9 mouse cellular contexts compared by ENCODE assay signal in the genomic region with DNA sequence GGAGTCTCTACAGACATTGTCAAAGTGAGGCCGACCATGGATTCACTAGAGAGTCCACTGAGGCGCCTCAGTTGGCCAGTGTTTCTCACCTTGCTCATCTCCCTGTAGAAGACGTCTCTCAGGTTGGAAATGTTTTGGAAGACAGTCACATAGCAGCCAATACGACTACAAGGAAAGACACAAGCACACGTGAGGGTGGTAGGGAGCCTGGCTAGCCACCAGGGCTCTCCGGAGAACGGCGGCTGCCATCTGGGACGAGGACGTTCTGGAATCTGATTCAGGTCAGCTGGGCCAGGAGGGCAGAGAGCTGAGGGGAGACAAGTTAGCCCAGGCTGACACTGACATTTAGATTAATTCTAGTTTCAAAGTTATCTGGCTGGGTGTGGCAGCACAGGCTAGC.
"Had no signal": no experiment of that assay in that cellular context is flagged by ENCODE, and none has a peak within 500 bp of the region (broad histone marks: within the 10 kb centered on the region; RNA-seq: fewer than 3 reads in every experiment).

No protein-coding gene starts in this region.

- DNase-seq: kidney, postnatal 14 days; kidney, postnatal 4 days; liver; lung, adult 18-20 months; lung, postnatal 10 days; lung, postnatal 36 days; right cerebral cortex, postnatal 14 days; spleen, adult 18-20 months; thymus, postnatal 25 days had no signal
